Mouse (Mus musculus): ENCODE results near the gene Gdi1. TPM values are rescaled to one million over a fixed set of nuclear protein-coding genes. Genes with fewer than 3 reads are reported as not detected.
A peak's percentile ranks its signal among the peaks of the same experiment; 100 is the strongest.
"Not testable (repeated sequence)": the region's sequence is repeated elsewhere in the genome, so short reads cannot be mapped to it uniquely, and the experiment has no call there.

The Gdi1 gene
- polyA plus RNA-seq, 1 experiment from 2014 or later = 79.3 TPM

DNA sequence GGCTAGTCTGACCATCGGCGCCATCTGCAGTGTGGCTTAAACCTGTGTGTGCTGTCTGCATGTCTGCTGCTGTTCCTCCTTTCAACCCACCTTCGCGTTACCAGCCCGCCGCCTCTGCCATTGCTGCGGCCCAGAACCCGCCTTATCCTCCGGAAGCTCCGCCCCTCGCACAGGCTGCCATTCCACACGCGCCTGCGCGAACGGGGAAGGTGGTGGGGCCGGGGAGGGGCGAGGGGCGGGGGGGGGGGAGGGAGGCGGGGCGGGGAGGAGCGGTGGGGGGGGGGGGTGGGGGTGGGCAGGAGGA is 48.6 kb downstream of the Gdi1 start, which contains the start of gene Lage3:
Gene Lage3 (minus strand): TSS at position 152 of the 304 bp plus-strand sequence.
- peak; percentile 78 for DNase-seq (ENCODE audit: low spot score)
- H3K9ac ChIP-seq (ENCODE audit: low read length) = peak within 1 kb of the TSS; percentile 54
- H3K9me3 ChIP-seq (ENCODE audit: control insufficient read depth, low read length) = no peaks in the 10 kb centered on the region
- peak within 1 kb of the TSS; percentile 64 for H3K4me2 ChIP-seq (replicated peaks; ENCODE audit: low read depth)
- peak within 1 kb of the TSS; percentile 39 for H3K4me3 ChIP-seq (ENCODE audit: low read depth, low read length)
- peak within 1 kb of the TSS; percentile 30; the same call in 1 of the 2 replicates for H3K27ac ChIP-seq (replicated peaks)
- H3K4me1 ChIP-seq (replicated peaks; ENCODE audit: control insufficient read depth, insufficient read depth) = no peaks in the 10 kb centered on the region
- no peaks in the 10 kb centered on the region for H3K27me3 ChIP-seq (ENCODE audit: control insufficient read depth, insufficient read depth, low read length)
- peak; percentile 83; the same call in 1 of the 2 replicates for ATAC-seq (ENCODE audit: low FRiP score, low TSS enrichment)
- TF ChIP-seq EP300 (optimal IDR thresholded peaks at IDR 0.05) (no peak), CTCF (IDR thresholded peaks at IDR 0.05; ENCODE audit: low read depth) (no peak)
- H3K36me3 ChIP-seq (ENCODE audit: control insufficient read depth, insufficient read depth, low read length) = no peaks in the 10 kb centered on the region
- WGBS = 15% methylated on average over 10 of the region's 22 CpGs

DNA sequence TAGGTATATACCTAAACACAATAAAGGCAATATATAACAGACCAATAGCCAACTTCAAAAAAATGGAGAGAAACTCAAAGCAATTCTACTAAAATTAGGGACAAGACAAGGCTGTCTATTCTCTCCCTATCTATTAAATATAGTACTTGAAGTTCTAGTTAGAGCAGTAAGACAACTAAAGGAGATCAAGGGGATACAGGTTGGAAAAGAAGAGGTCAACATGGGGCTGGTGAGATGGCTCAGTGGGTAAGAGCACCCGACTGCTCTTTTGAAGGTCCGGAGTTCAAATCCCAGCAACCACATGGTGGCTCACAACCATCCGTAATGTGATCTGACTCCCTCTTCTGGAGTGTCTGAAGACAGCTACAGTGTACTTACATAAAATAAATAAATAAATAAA is 52.3 kb downstream of the Gdi1 start:
- not testable (repeated sequence) for H3K9me3 ChIP-seq (ENCODE audit: control insufficient read depth, low read length); H3K36me3 ChIP-seq (ENCODE audit: control insufficient read depth, insufficient read depth, low read length); H3K4me3 ChIP-seq (ENCODE audit: low read depth, low read length); H3K27ac ChIP-seq (replicated peaks); H3K9ac ChIP-seq (ENCODE audit: low read length); H3K27me3 ChIP-seq (ENCODE audit: control insufficient read depth, insufficient read depth, low read length); DNase-seq (ENCODE audit: low spot score); ATAC-seq (ENCODE audit: low FRiP score, low TSS enrichment); H3K4me1 ChIP-seq (replicated peaks; ENCODE audit: control insufficient read depth, insufficient read depth); H3K4me2 ChIP-seq (replicated peaks; ENCODE audit: low read depth)
- 70% methylated on average over 2 of the region's 3 CpGs for WGBS

DNA sequence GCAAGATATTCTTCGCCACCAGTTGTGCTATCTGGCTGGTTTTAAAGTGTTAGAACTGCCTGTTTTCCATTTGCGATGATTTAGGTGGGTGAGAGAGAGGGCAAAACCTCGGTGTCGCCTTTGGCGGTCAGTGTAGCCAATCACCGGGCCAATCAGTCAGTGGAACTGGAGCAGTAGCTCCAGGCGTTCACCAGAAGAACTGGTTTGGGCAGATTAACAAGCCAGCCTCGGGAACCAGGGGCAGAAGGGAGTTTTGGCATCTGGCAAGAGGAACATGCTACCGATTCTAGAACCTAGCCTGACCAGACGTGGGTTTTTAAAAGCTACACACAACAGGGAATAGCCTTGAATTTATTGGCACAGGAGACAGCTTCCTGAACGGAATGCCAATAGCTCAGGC is 54.4 kb downstream of the Gdi1 start:
- WGBS = 31% methylated on average over 11 of the region's 11 CpGs
- no peak overlapping the region for H3K27ac ChIP-seq (replicated peaks)
- ATAC-seq (ENCODE audit: low FRiP score, low TSS enrichment) (no peak), DNase-seq (ENCODE audit: low spot score) (peak; percentile 34)
- H3K4me3 ChIP-seq (ENCODE audit: low read depth, low read length) = no peak overlapping the region
- no peaks in the 10 kb centered on the region for H3K27me3 ChIP-seq (ENCODE audit: control insufficient read depth, insufficient read depth, low read length)
- no peaks in the 10 kb centered on the region for H3K36me3 ChIP-seq (ENCODE audit: control insufficient read depth, insufficient read depth, low read length)
- TF ChIP-seq CTCF (IDR thresholded peaks at IDR 0.05; ENCODE audit: low read depth) (no peak), EP300 (optimal IDR thresholded peaks at IDR 0.05) (no peak)
- no peak overlapping the region for H3K9ac ChIP-seq (ENCODE audit: low read length)
- H3K9me3 ChIP-seq (ENCODE audit: control insufficient read depth, low read length) = no peaks in the 10 kb centered on the region
- no peaks in the 10 kb centered on the region for H3K4me1 ChIP-seq (replicated peaks; ENCODE audit: control insufficient read depth, insufficient read depth)
- no peak overlapping the region for H3K4me2 ChIP-seq (replicated peaks; ENCODE audit: low read depth)

Small RNAs within 50 kb of the gene (microRNA-seq; reads per million reads assigned to microRNA genes)
- gene Mir7091 (not detected), gene Mir7092 (not detected)

Other genes starting within 250 kb of the Gdi1 start
- not detected in 2 replicates for gene Opn1mw, start 177.5 kb upstream of the Gdi1 start, polyA plus RNA-seq (2015; fragmentation: Nextera tagmentation; extraction: Ambion mirVana)
- gene Mecp2, start 169.6 kb upstream of the Gdi1 start, polyA plus RNA-seq (2015; fragmentation: Nextera tagmentation; extraction: Ambion mirVana) = 6.8 and 6.9 TPM in 2 replicates
- not detected in 2 replicates for gene Tex28, start 137.2 kb upstream of the Gdi1 start, polyA plus RNA-seq (2015; fragmentation: Nextera tagmentation; extraction: Ambion mirVana)
- 0.08 and 0.13 TPM in 2 replicates for gene Tktl1, start 127.7 kb upstream of the Gdi1 start, polyA plus RNA-seq (2015; fragmentation: Nextera tagmentation; extraction: Ambion mirVana)
- 256 and 289 TPM in 2 replicates for gene Flna, start 55.2 kb upstream of the Gdi1 start, polyA plus RNA-seq (2015; fragmentation: Nextera tagmentation; extraction: Ambion mirVana)
- 20.9 TPM in 2 replicates for gene Emd, start 50.3 kb upstream of the Gdi1 start, polyA plus RNA-seq (2015; fragmentation: Nextera tagmentation; extraction: Ambion mirVana)
- 762 and 787 TPM in 2 replicates for gene Rpl10, start 34.2 kb upstream of the Gdi1 start, polyA plus RNA-seq (2015; fragmentation: Nextera tagmentation; extraction: Ambion mirVana)
- 59.5 and 71.1 TPM in 2 replicates for gene Taz, start 23.1 kb upstream of the Gdi1 start, polyA plus RNA-seq (2015; fragmentation: Nextera tagmentation; extraction: Ambion mirVana)
- gene Dnase1l1, start 22.7 kb upstream of the Gdi1 start, polyA plus RNA-seq (2015; fragmentation: Nextera tagmentation; extraction: Ambion mirVana) = 15.6 and 15.8 TPM in 2 replicates
- 106 and 107 TPM in 2 replicates for gene Atp6ap1, start 7.9 kb upstream of the Gdi1 start, polyA plus RNA-seq (2015; fragmentation: Nextera tagmentation; extraction: Ambion mirVana)
- gene Fam50a, start 8.0 kb downstream of the Gdi1 start, polyA plus RNA-seq (2015; fragmentation: Nextera tagmentation; extraction: Ambion mirVana) = 37.6 and 37.8 TPM in 2 replicates
- gene Plxna3, start 24.1 kb downstream of the Gdi1 start, polyA plus RNA-seq (2015; fragmentation: Nextera tagmentation; extraction: Ambion mirVana) = 2.9 and 3.2 TPM in 2 replicates
- gene Lage3, start 48.6 kb downstream of the Gdi1 start, polyA plus RNA-seq (2015; fragmentation: Nextera tagmentation; extraction: Ambion mirVana) = 88.1 and 90.9 TPM in 2 replicates
- gene Ubl4a, start 68.2 kb downstream of the Gdi1 start, polyA plus RNA-seq (2015; fragmentation: Nextera tagmentation; extraction: Ambion mirVana) = 55.6 and 63.5 TPM in 2 replicates
- gene Slc10a3, start 68.4 kb downstream of the Gdi1 start, polyA plus RNA-seq (2015; fragmentation: Nextera tagmentation; extraction: Ambion mirVana) = 20.0 and 20.6 TPM in 2 replicates
- gene Fam3a, start 88.3 kb downstream of the Gdi1 start, polyA plus RNA-seq (2015; fragmentation: Nextera tagmentation; extraction: Ambion mirVana) = 25.0 and 26.0 TPM in 2 replicates
- 15.8 and 16.7 TPM in 2 replicates for gene Ikbkg, start 88.3 kb downstream of the Gdi1 start, polyA plus RNA-seq (2015; fragmentation: Nextera tagmentation; extraction: Ambion mirVana)
- 83.7 and 90.3 TPM in 2 replicates for gene G6pdx, start 124.2 kb downstream of the Gdi1 start, polyA plus RNA-seq (2015; fragmentation: Nextera tagmentation; extraction: Ambion mirVana)
- 0.25 TPM in 1 of 2 replicates, not detected in the other for gene Gm6880, start 176.4 kb downstream of the Gdi1 start, polyA plus RNA-seq (2015; fragmentation: Nextera tagmentation; extraction: Ambion mirVana)

All from stomach, postnatal 0 days (tissue).